Mouse (Mus musculus) MEL (cell line): ENCODE measurements at regions not wholly inside any gene's neighbourhood (a gene's known extent, or its start where the extent isn't known, plus 50 kb on each side); places are given as distances from the start of the nearest gene placed in this dataset.

ENCODE experiments used
- DNase-seq: peaks from one replicate; pipeline ENCODE4 v3.0.0; 2011; ENCODE audit warnings: low read depth, low spot score
- H3K27ac ChIP-seq: 2 replicates; pipeline ENCODE4 v1.5.1; 2012; ENCODE audit warnings: low read depth, mild to moderate bottlenecking, control low read depth, low read length, moderate library complexity; ENCODE audit not compliant: control insufficient read depth
- H3K27me3 ChIP-seq, 2 experiments: fragments of 150-350 bp in 1 of 2; sonication (generic) in 1 of 2; 2 replicates each; pipeline ENCODE4 v1.6.1; 2012; ENCODE audit warnings: low read length in 2 of 2, mild to moderate bottlenecking in 2 of 2, improper control_type of control experiment in 1 of 2, moderate library complexity in 1 of 2; ENCODE audit not compliant: insufficient read depth in 2 of 2, control insufficient read depth in 1 of 2
- H3K36me3 ChIP-seq, 2 experiments: 2 replicates each; pipeline ENCODE4 v1.6.1; 2012 to 2014; ENCODE audit warnings: low read length in 2 of 2, improper control_type of control experiment in 1 of 2, inconsistent platforms in 1 of 2, mild to moderate bottlenecking in 1 of 2; ENCODE audit not compliant: insufficient read depth in 2 of 2, control insufficient read depth in 1 of 2
- H3K4me1 ChIP-seq, 2 experiments: fragments of 150-350 bp in 1 of 2; sonication (generic) in 1 of 2; 2 replicates each; pipeline ENCODE4 v1.6.1; 2012; ENCODE audit warnings: low read length in 2 of 2, improper control_type of control experiment in 1 of 2, mild to moderate bottlenecking in 1 of 2; ENCODE audit not compliant: insufficient read depth in 2 of 2, control insufficient read depth in 1 of 2
- H3K4me3 ChIP-seq, 2 experiments: fragments of 150-350 bp in 1 of 2; sonication (generic) in 1 of 2; 2 replicates each; pipeline ENCODE4 v1.5.1; 2012; ENCODE audit warnings: low read depth in 2 of 2, low read length in 2 of 2, mild to moderate bottlenecking in 2 of 2, moderate library complexity in 2 of 2, control low read depth in 1 of 2, improper control_type of control experiment in 1 of 2; ENCODE audit not compliant: control insufficient read depth in 1 of 2, insufficient read depth in 1 of 2
- H3K79me2 ChIP-seq: 2 replicates; pipeline ENCODE4 v1.6.1; 2012; ENCODE audit warnings: mild to moderate bottlenecking, low read length, moderate library complexity; ENCODE audit not compliant: control insufficient read depth, poor library complexity, insufficient read depth
- H3K9ac ChIP-seq: 2 replicates; pipeline ENCODE4 v1.6.1; 2012; ENCODE audit warnings: low read depth, mild to moderate bottlenecking, control low read depth, low read length, moderate library complexity; ENCODE audit not compliant: control insufficient read depth, poor library complexity, severe bottlenecking
- H3K9me3 ChIP-seq: fragments of 150-350 bp; sonication (generic); replicated peaks from 2 replicates; pipeline ENCODE4 v1.6.1; 2012; ENCODE audit warnings: mild to moderate bottlenecking, low read length, improper control_type of control experiment, moderate library complexity; ENCODE audit not compliant: insufficient read depth
- BHLHE40 ChIP-seq: IDR thresholded peaks from 2 replicates; pipeline ENCODE4 v1.6.1; 2012; ENCODE audit warnings: low read depth, mild to moderate bottlenecking, inconsistent platforms, low read length, improper control_type of control experiment, borderline replicate concordance
- CHD2 ChIP-seq: IDR thresholded peaks from 2 replicates; pipeline ENCODE4 v1.6.1; 2011; ENCODE audit warnings: low read length, improper control_type of control experiment
- E2F4 ChIP-seq: IDR thresholded peaks from 2 replicates; pipeline ENCODE4 v1.6.1; 2011; ENCODE audit warnings: low read depth, low read length, improper control_type of control experiment, borderline replicate concordance
- ELF1 ChIP-seq: IDR thresholded peaks from 2 replicates; pipeline ENCODE4 v1.6.1; 2014; ENCODE audit warnings: low read depth, mild to moderate bottlenecking, inconsistent platforms, low read length, improper control_type of control experiment, moderate library complexity
- GABPA ChIP-seq: IDR thresholded peaks from 2 replicates; pipeline ENCODE4 v1.6.1; 2012; ENCODE audit warnings: low read depth, mild to moderate bottlenecking, inconsistent platforms, low read length, improper control_type of control experiment, moderate library complexity
- GATA1 ChIP-seq: IDR thresholded peaks from 2 replicates; pipeline ENCODE4 v1.6.1; 2011; ENCODE audit warnings: low read depth, low read length, improper control_type of control experiment
- JUND ChIP-seq: IDR thresholded peaks from 2 replicates; pipeline ENCODE4 v1.6.1; 2011; ENCODE audit warnings: low read depth, mild to moderate bottlenecking, improper control_type of control experiment, low read length
- KAT2A ChIP-seq: conservative IDR thresholded peaks from 2 replicates; pipeline ENCODE4 v1.6.1; 2012; ENCODE audit warnings: low read depth, low read length, improper control_type of control experiment, inconsistent platforms
- MAZ ChIP-seq: IDR thresholded peaks from 2 replicates; pipeline ENCODE4 v1.6.1; 2012; ENCODE audit warnings: low read depth, mild to moderate bottlenecking, inconsistent platforms, low read length, improper control_type of control experiment
- MEF2A ChIP-seq: IDR thresholded peaks from 2 replicates; pipeline ENCODE4 v1.6.1; 2014; ENCODE audit warnings: low read depth, mild to moderate bottlenecking, inconsistent platforms, low read length, improper control_type of control experiment; ENCODE audit not compliant: poor library complexity, insufficient replicate concordance, severe bottlenecking; ENCODE audit errors: extremely low read depth
- MYB ChIP-seq: IDR thresholded peaks from 2 replicates; pipeline ENCODE4 v1.6.1; 2011; ENCODE audit warnings: mild to moderate bottlenecking, low read depth, low read length, improper control_type of control experiment
- NELFE ChIP-seq: IDR thresholded peaks from 2 replicates; pipeline ENCODE4 v1.6.1; 2011; ENCODE audit warnings: low read depth, low read length, improper control_type of control experiment
- POLR2AphosphoS5 ChIP-seq: IDR thresholded peaks from 2 replicates; pipeline ENCODE4 v1.6.1; 2012; ENCODE audit warnings: low read depth, borderline replicate concordance, mild to moderate bottlenecking, inconsistent platforms, low read length, moderate library complexity, mixed read lengths
- SIN3A ChIP-seq: IDR thresholded peaks from 2 replicates; pipeline ENCODE4 v1.6.1; 2012; ENCODE audit warnings: low read length, improper control_type of control experiment, inconsistent platforms
- TAL1 ChIP-seq: IDR thresholded peaks from 2 replicates; pipeline ENCODE4 v1.6.1; 2012; ENCODE audit warnings: mild to moderate bottlenecking, inconsistent platforms, low read length, moderate library complexity, mixed read lengths
- TBP ChIP-seq: IDR thresholded peaks from 2 replicates; pipeline ENCODE4 v1.8.0; 2011; ENCODE audit warnings: low read depth, low read length, improper control_type of control experiment
- TCF12 ChIP-seq: IDR thresholded peaks from 2 replicates; pipeline ENCODE4 v1.6.1; 2014; ENCODE audit warnings: low read depth, mild to moderate bottlenecking, inconsistent platforms, low read length, improper control_type of control experiment, moderate library complexity
- ZNF384 ChIP-seq: IDR thresholded peaks from 2 replicates; pipeline ENCODE4 v1.6.1; 2012; ENCODE audit warnings: low read depth, mild to moderate bottlenecking, inconsistent platforms, low read length, improper control_type of control experiment

GRCm38 (mm10) chr7:116609906-116610305 lies 105.7 kb downstream of the Nucb2 start:
- Histone ChIP-seq H3K4me1 (no peaks in the 10 kb centered on the region), H3K27me3 (no peaks in the 10 kb centered on the region), H3K27ac (no peak overlapping the region), H3K9ac (no peak overlapping the region), H3K9me3 (no peaks in the 10 kb centered on the region), H3K4me3 (no peak overlapping the region), H3K36me3 (no peaks in the 10 kb centered on the region; a peak in 2 of 4 replicates), H3K79me2 (no peaks in the 10 kb centered on the region)
- no peak for TF ChIP-seq ELF1
- TF ChIP-seq TBP, result no peak
- no peak for TF ChIP-seq NELFE
- no peak for TF ChIP-seq JUND
- no peak for TF ChIP-seq ZNF384
- DNase-seq, result no peak

DNA sequence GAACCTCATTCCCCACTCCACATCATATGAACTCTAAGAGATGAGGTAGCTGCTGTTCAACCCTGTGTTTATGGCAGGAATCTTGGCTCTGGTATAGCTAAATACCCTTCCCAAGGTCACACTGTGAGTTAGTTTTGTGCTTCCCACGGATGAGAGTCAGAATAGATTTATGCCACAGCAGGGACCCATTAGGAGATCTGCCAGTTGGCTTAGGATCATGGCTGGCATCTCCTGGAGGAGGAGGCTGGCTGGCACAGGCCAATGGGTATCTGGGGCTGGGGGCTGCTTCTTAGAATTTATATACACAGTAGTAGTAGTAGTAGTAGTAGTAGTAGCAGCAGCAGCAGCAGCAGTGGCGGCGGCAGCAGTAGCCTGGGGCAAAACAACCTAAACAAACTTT lies 111.8 kb downstream of the Nucb2 start:
- no peaks in the 10 kb centered on the region for H3K9me3 ChIP-seq
- H3K27me3 ChIP-seq, result no peaks in the 10 kb centered on the region; a peak in 2 of 4 replicates
- no peak overlapping the region for H3K9ac ChIP-seq
- H3K4me1 ChIP-seq, result no peaks in the 10 kb centered on the region
- DNase-seq, result no peak
- H3K36me3 ChIP-seq, result no peaks in the 10 kb centered on the region
- no peak overlapping the region for H3K4me3 ChIP-seq
- H3K79me2 ChIP-seq, result no peaks in the 10 kb centered on the region
- H3K27ac ChIP-seq, result no peak overlapping the region
- TF ChIP-seq TAL1 (no peak), MAZ (no peak), SIN3A (no peak), KAT2A (no peak), GATA1 (no peak), E2F4 (no peak), TCF12 (no peak), MEF2A (no peak), MYB (no peak), CHD2 (no peak), POLR2AphosphoS5 (no peak), JUND (no peak), BHLHE40 (no peak), GABPA (no peak)
